Mouse (Mus musculus) lung, postnatal 0 days (tissue): ENCODE data around the gene Klc1. TPM values are rescaled to one million over a fixed set of nuclear protein-coding genes. Genes with fewer than 3 reads are reported as not detected.
"Not testable (repeated sequence)": the region's sequence is repeated elsewhere in the genome, so short reads cannot be mapped to it uniquely, and the experiment has no call there.

Experiments used
- ATAC-seq: fragments of 200-750 bp; cut with Nextera tagmentation; 2 replicates; pipeline ENCODE4 v1.8.0; 2017; ENCODE audit warnings: moderate library complexity
- DNase-seq: peaks from one replicate; pipeline ENCODE4 v3.0.0-alpha.2; 2016; ENCODE audit warnings: low spot score
- H3K27ac ChIP-seq: fragments of 300-500 bp; sonication (generic); 2 replicates; pipeline ENCODE4 v1.5.1; 2014; ENCODE audit warnings: antibody characterized with exemption, mild to moderate bottlenecking, low read length, mixed read lengths
- H3K27me3 ChIP-seq: fragments of 300-500 bp; sonication (generic); replicated peaks from 2 replicates; pipeline ENCODE4 v1.6.1; 2014; ENCODE audit warnings: low read length, mixed read lengths; ENCODE audit not compliant: insufficient read depth
- H3K36me3 ChIP-seq: fragments of 300-500 bp; sonication (generic); 2 replicates; pipeline ENCODE4 v1.6.1; 2014; ENCODE audit warnings: low read length, mixed read lengths; ENCODE audit not compliant: insufficient read depth
- H3K4me1 ChIP-seq: fragments of 300-500 bp; sonication (generic); 2 replicates; pipeline ENCODE4 v1.6.1; 2014; ENCODE audit warnings: antibody characterized with exemption, low read depth, low read length, mixed read lengths; ENCODE audit not compliant: insufficient read depth
- H3K4me2 ChIP-seq: fragments of 300-500 bp; sonication (generic); replicated peaks from 2 replicates; pipeline ENCODE4 v1.6.1; 2014; ENCODE audit warnings: low read depth, mild to moderate bottlenecking, low read length, moderate library complexity, mixed read lengths
- H3K4me3 ChIP-seq: fragments of 300-500 bp; sonication (generic); 2 replicates; pipeline ENCODE4 v1.5.1; 2014; ENCODE audit warnings: low read depth, low read length
- H3K9ac ChIP-seq: fragments of 300-500 bp; sonication (generic); replicated peaks from 2 replicates; pipeline ENCODE4 v1.6.1; 2014; ENCODE audit warnings: low read depth, mild to moderate bottlenecking
- H3K9me3 ChIP-seq: fragments of 300-500 bp; sonication (generic); 2 replicates; pipeline ENCODE4 v1.6.1; 2016; ENCODE audit warnings: low read length, mixed read lengths
- CTCF ChIP-seq: IDR thresholded peaks from 2 replicates; pipeline ENCODE4 v1.5.1; 2016; ENCODE audit warnings: antibody characterized with exemption, mild to moderate bottlenecking
- EP300 ChIP-seq: IDR thresholded peaks from 2 replicates; pipeline ENCODE4 v1.6.1; 2016; ENCODE audit warnings: antibody characterized with exemption, mild to moderate bottlenecking, control low read depth
- WGBS: fragments of 180-500 bp; shearing (Covaris S2); extraction: QIAGEN DNeasy Blood & Tissue Kit; methylation state at CpG from one replicate; pipeline ENCODE4 v1.1.7; 2014; 5-methylcytosine and 5-hydroxymethylcytosine counted together
- polyA plus RNA-seq: library from polyadenylated mRNA; unstranded; fragments of >200 nt; fragmentation: Nextera tagmentation; extraction: Ambion mirVana; gene quantifications from 2 replicates; pipeline ENCODE4 v1.2.1, GENCODE M21; 2015

The Klc1 gene
- polyA plus RNA-seq, 1 experiment from 2014 or later = 86.1 TPM

GRCm38 (mm10) chr12:111727956-111728355, 30.7 kb upstream of the Klc1 start:
- H3K9me3 ChIP-seq = no peaks in the 10 kb centered on the region
- peaks cover 4% of the 10 kb centered on the region; the same call in 1 of the 2 replicates for H3K36me3 ChIP-seq
- no peak overlapping the region for H3K27ac ChIP-seq
- no peak for DNase-seq
- TF ChIP-seq EP300 = no peak
- TF ChIP-seq CTCF = no peak
- no peak overlapping the region for H3K9ac ChIP-seq
- H3K27me3 ChIP-seq = no peaks in the 10 kb centered on the region
- no peak for ATAC-seq
- 70% methylated on average over 1 of the region's 1 CpGs for WGBS
- no peaks in the 10 kb centered on the region for H3K4me1 ChIP-seq
- H3K4me2 ChIP-seq = no peak overlapping the region
- no peak overlapping the region for H3K4me3 ChIP-seq

GRCm38 (mm10) chr12:111731822-111732807, 26.5 kb upstream of the Klc1 start:
- DNase-seq = peak; percentile 94
- Histone ChIP-seq H3K36me3 (peaks cover 4% of the 10 kb centered on the region; the same call in 1 of the 2 replicates), H3K9ac (no peak overlapping the region), H3K9me3 (no peaks in the 10 kb centered on the region), H3K4me1 (no peaks in the 10 kb centered on the region), H3K27ac (no peak overlapping the region), H3K27me3 (no peaks in the 10 kb centered on the region), H3K4me3 (no peak overlapping the region), H3K4me2 (no peak overlapping the region)
- peak; percentile 96 for ATAC-seq
- TF ChIP-seq EP300 (no peak), CTCF (peak; percentile 100)
- WGBS = 33% methylated on average over 30 of the region's 30 CpGs

GRCm38 (mm10) chr12:111732921-111733320, 25.7 kb upstream of the Klc1 start:
- H3K4me3 ChIP-seq = no peak overlapping the region
- no peaks in the 10 kb centered on the region; the same call in 1 of the 2 replicates for H3K36me3 ChIP-seq
- DNase-seq (no peak), ATAC-seq (peak; percentile 2; the same call in 1 of the 2 replicates)
- no peak overlapping the region for H3K9ac ChIP-seq
- no peak overlapping the region for H3K4me2 ChIP-seq
- WGBS = 63% methylated on average over 5 of the region's 5 CpGs
- no peaks in the 10 kb centered on the region for H3K4me1 ChIP-seq
- no peak for TF ChIP-seq CTCF
- H3K9me3 ChIP-seq = no peaks in the 10 kb centered on the region
- no peaks in the 10 kb centered on the region for H3K27me3 ChIP-seq
- H3K27ac ChIP-seq = no peak overlapping the region

- Histone ChIP-seq H3K4me2 (no peak overlapping the region), H3K4me1 (no peaks in the 10 kb centered on the region), H3K27me3 (no peaks in the 10 kb centered on the region), H3K9me3 (no peaks in the 10 kb centered on the region), H3K9ac (no peak overlapping the region), H3K4me3 (no peak overlapping the region), H3K27ac (no peak overlapping the region), H3K36me3 (no peaks in the 10 kb centered on the region; the same call in 1 of the 2 replicates)
- ATAC-seq (no peak), DNase-seq (no peak)
- WGBS = 92% methylated on average over 3 of the region's 3 CpGs
- no peak for TF ChIP-seq CTCF
- no peak for TF ChIP-seq EP300
These were observed 23.7 kb upstream of the Klc1 start for GRCm38 (mm10) chr12:111734912-111735311.

- H3K4me2 ChIP-seq, ATAC-seq, H3K4me1 ChIP-seq, H3K27ac ChIP-seq, DNase-seq, H3K9me3 ChIP-seq, H3K4me3 ChIP-seq, H3K27me3 ChIP-seq, H3K9ac ChIP-seq, H3K36me3 ChIP-seq: not testable (repeated sequence)
- 79% methylated on average over 8 of the region's 8 CpGs for WGBS
These were observed 22.0 kb upstream of the Klc1 start for GRCm38 (mm10) chr12:111736676-111737075.

- WGBS = 41% methylated on average over 9 of the region's 9 CpGs
- Histone ChIP-seq H3K36me3 (no peaks in the 10 kb centered on the region), H3K9ac (no peak overlapping the region), H3K4me1 (no peaks in the 10 kb centered on the region), H3K27ac (no peak overlapping the region), H3K4me3 (no peak overlapping the region), H3K4me2 (no peak overlapping the region), H3K9me3 (no peaks in the 10 kb centered on the region), H3K27me3 (no peaks in the 10 kb centered on the region)
- peak; percentile 44 for DNase-seq
- ATAC-seq = peak; percentile 23
- TF ChIP-seq CTCF (no peak), EP300 (no peak)
These were observed 21.3 kb upstream of the Klc1 start for GRCm38 (mm10) chr12:111737370-111737769.
